Mouse (Mus musculus): ENCODE data around the gene Arhgap25.

DNA sequence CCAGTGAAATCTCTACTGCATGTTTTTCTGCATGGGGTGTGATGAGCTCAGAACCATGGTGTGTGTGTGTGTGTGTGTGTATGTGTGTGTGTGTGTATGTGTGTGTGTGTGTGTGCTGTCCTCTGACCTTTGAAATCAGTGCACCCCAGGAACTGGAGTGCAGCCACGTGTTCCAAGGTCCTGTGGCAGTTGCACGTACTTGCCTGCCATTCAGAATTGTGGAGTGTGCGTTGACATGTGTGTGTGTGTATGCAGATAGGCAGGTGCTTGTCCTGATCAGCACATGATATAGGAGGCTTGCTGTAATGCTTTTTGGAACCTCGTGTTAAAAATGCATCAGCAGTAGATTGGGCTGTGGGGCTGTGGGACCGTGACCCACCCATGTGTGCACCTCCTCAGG is 106.1 kb downstream of the Arhgap25 start:
- TF ChIP-seq CTCF (IDR thresholded peaks at IDR 0.05; ENCODE audit: low read depth, low read length) (no peak), GATA1 (IDR thresholded peaks at IDR 0.05; ENCODE audit: borderline replicate concordance, low read length) (no peak)
